Comparison of ENCODE assay signal across 15 mouse cellular contexts in the genomic region with DNA sequence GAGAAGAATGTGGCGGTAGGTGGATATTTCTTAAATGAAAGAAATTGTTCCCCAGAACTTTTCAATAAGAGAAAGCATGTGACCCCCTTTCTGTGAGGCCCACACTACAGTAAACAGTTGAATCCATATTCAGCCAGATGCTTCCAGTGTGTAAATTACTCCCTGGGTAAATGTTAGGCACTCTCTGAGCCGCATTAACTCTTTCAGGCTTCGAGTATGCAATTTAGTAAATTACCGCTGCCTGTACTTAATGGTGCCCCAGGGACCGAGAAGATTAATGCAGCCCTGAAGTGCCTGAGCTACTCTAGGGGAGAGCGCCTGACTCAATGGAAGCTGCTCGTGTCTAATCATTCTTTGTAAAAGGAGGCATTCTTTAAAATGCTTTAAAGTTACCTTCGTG.
DNase-seq lines count a peak whose midpoint lies in the region; ATAC-seq and TF ChIP-seq lines count a peak whose summit lies in the region.
"Had no signal": no experiment of that assay in that cellular context is flagged by ENCODE, and none has a peak within 500 bp of the region (broad histone marks: within the 10 kb centered on the region; RNA-seq: fewer than 3 reads in every experiment).

No protein-coding gene starts in this region.

- H3K4me1 ChIP-seq in embryonic facial prominence, embryonic 13.5 days, result peaks cover 14% of the 10 kb centered on the region
- peaks cover 14% of the 10 kb centered on the region; the same call in 1 of the 2 replicates for H3K4me1 ChIP-seq in hindbrain, embryonic 13.5 days (replicated peaks)
- no peaks in the 10 kb centered on the region for H3K4me1 ChIP-seq in neural tube, embryonic 11.5 days (ENCODE audit: control insufficient read depth, insufficient read depth, low read length)
- H3K4me1 ChIP-seq in intestine, postnatal 0 days (replicated peaks; ENCODE audit: control insufficient read depth, insufficient read depth, low read length), result no peaks in the 10 kb centered on the region
- H3K4me1 ChIP-seq: heart, embryonic 12.5 days; liver, embryonic 15.5 days; stomach, embryonic 15.5 days had no signal

- peak overlapping the region; percentile 19; the same call in 1 of the 2 replicates for H3K27ac ChIP-seq in embryonic facial prominence, embryonic 13.5 days
- H3K27ac ChIP-seq in hindbrain, embryonic 13.5 days, result peak overlapping the region; percentile 26
- H3K27ac ChIP-seq in neural tube, embryonic 11.5 days (ENCODE audit: low read depth, low read length), result no peak overlapping the region
- H3K27ac ChIP-seq in intestine, postnatal 0 days (ENCODE audit: low read depth, low read length), result no peak overlapping the region
- H3K27ac ChIP-seq: liver, embryonic 15.5 days; macrophage; stomach, embryonic 15.5 days had no signal

- H3K9ac ChIP-seq in embryonic facial prominence, embryonic 13.5 days, result no peak overlapping the region
- H3K9ac ChIP-seq in hindbrain, embryonic 13.5 days, result no peak overlapping the region
- H3K9ac ChIP-seq in neural tube, embryonic 11.5 days (ENCODE audit: low read length), result no peak overlapping the region
- H3K9ac ChIP-seq in intestine, postnatal 0 days (ENCODE audit: low read depth, low read length), result no peak overlapping the region
- H3K9ac ChIP-seq: heart, embryonic 12.5 days; liver, embryonic 15.5 days; stomach, embryonic 15.5 days had no signal

- no peak overlapping the region for H3K4me2 ChIP-seq in embryonic facial prominence, embryonic 13.5 days
- H3K4me2 ChIP-seq in hindbrain, embryonic 13.5 days, result no peak overlapping the region
- no peak overlapping the region for H3K4me2 ChIP-seq in neural tube, embryonic 11.5 days (ENCODE audit: low read depth)
- H3K4me2 ChIP-seq in intestine, postnatal 0 days (replicated peaks; ENCODE audit: low read depth), result no peak overlapping the region
- H3K4me2 ChIP-seq: heart, embryonic 12.5 days; liver, embryonic 15.5 days; stomach, embryonic 15.5 days had no signal

- no peak overlapping the region for H3K4me3 ChIP-seq in embryonic facial prominence, embryonic 13.5 days
- H3K4me3 ChIP-seq in hindbrain, embryonic 13.5 days, result no peak overlapping the region
- no peak overlapping the region for H3K4me3 ChIP-seq in neural tube, embryonic 11.5 days (ENCODE audit: low read depth, low read length)
- no peak overlapping the region for H3K4me3 ChIP-seq in intestine, postnatal 0 days (ENCODE audit: low read depth, low read length)
- H3K4me3 ChIP-seq: heart, embryonic 12.5 days; liver, embryonic 15.5 days; stomach, embryonic 15.5 days had no signal

- no peak for TF ChIP-seq CTCF in intestine, postnatal 0 days (IDR thresholded peaks at IDR 0.05; ENCODE audit: low read depth)

- DNase-seq in embryo, embryonic 11 days, result peak; percentile 55
- DNase-seq in neural tube, embryonic 11.5 days (ENCODE audit: low spot score), result peak; percentile 61
- no peak for DNase-seq in right cerebral cortex, postnatal 4 days
- DNase-seq in kidney, adult 9 months, result no peak
- DNase-seq: adrenal gland, adult 8-10 months; right cerebral cortex, postnatal 25 days had no signal

- no peaks in the 10 kb centered on the region for H3K36me3 ChIP-seq in embryonic facial prominence, embryonic 13.5 days
- no peaks in the 10 kb centered on the region for H3K36me3 ChIP-seq in hindbrain, embryonic 13.5 days
- H3K36me3 ChIP-seq in neural tube, embryonic 11.5 days (ENCODE audit: control insufficient read depth, insufficient read depth, low read length), result no peaks in the 10 kb centered on the region
- no peaks in the 10 kb centered on the region for H3K36me3 ChIP-seq in intestine, postnatal 0 days (ENCODE audit: control insufficient read depth, insufficient read depth)
- H3K36me3 ChIP-seq: heart, embryonic 12.5 days; liver, embryonic 15.5 days; stomach, embryonic 15.5 days had no signal

- ATAC-seq in embryonic facial prominence, embryonic 13.5 days (ENCODE audit: insufficient number of reproducible peaks, insufficient read depth, low FRiP score, low TSS enrichment, low read depth), result 0 out of 2 replicates have a peak, but pooled peaks have one; percentile 32
- peak; percentile 80 for ATAC-seq in hindbrain, embryonic 13.5 days (ENCODE audit: low FRiP score)
- ATAC-seq in neural tube, embryonic 11.5 days (ENCODE audit: insufficient read depth, low FRiP score, low TSS enrichment), result peak; percentile 71; the same call in 1 of the 2 replicates
- ATAC-seq in intestine, postnatal 0 days, result no peak
- ATAC-seq: inflammation-experienced regulatory T-cells, adult 6 months had no signal

- WGBS in embryonic facial prominence, embryonic 13.5 days, result 37% methylated on average over 8 of the region's 8 CpGs
- WGBS in hindbrain, embryonic 13.5 days, result 47% methylated on average over 8 of the region's 8 CpGs
- 35% methylated on average over 8 of the region's 8 CpGs for WGBS in neural tube, embryonic 11.5 days
- WGBS in intestine, postnatal 0 days, result 71% methylated on average over 8 of the region's 8 CpGs

- no peaks in the 10 kb centered on the region for H3K27me3 ChIP-seq in embryonic facial prominence, embryonic 13.5 days
- no peaks in the 10 kb centered on the region for H3K27me3 ChIP-seq in hindbrain, embryonic 13.5 days
- H3K27me3 ChIP-seq in neural tube, embryonic 11.5 days (ENCODE audit: control insufficient read depth, insufficient read depth, low read length), result no peaks in the 10 kb centered on the region
- no peaks in the 10 kb centered on the region for H3K27me3 ChIP-seq in intestine, postnatal 0 days (replicated peaks; ENCODE audit: control insufficient read depth, insufficient read depth, low read length)
- H3K27me3 ChIP-seq: CH12.LX; heart, embryonic 12.5 days; liver, embryonic 15.5 days; stomach, embryonic 15.5 days had no signal

- no peaks in the 10 kb centered on the region for H3K9me3 ChIP-seq in embryonic facial prominence, embryonic 13.5 days
- H3K9me3 ChIP-seq in hindbrain, embryonic 13.5 days, result no peaks in the 10 kb centered on the region
- no peaks in the 10 kb centered on the region for H3K9me3 ChIP-seq in neural tube, embryonic 11.5 days (ENCODE audit: control insufficient read depth, low read length)
- no peaks in the 10 kb centered on the region for H3K9me3 ChIP-seq in intestine, postnatal 0 days (ENCODE audit: control insufficient read depth)
- H3K9me3 ChIP-seq: heart, embryonic 12.5 days; liver, embryonic 15.5 days; stomach, embryonic 15.5 days had no signal

Comparison
In these comparisons a context has a peak if more than half of its experiments do, and no peak if none do; other contexts are left out.
1. DNase-seq: peak in embryo, embryonic 11 days (single experiment) and neural tube, embryonic 11.5 days (single experiment); none in right cerebral cortex, postnatal 4 days (single experiment) and kidney, adult 9 months (single experiment).
2. H3K27ac ChIP-seq: peak in embryonic facial prominence, embryonic 13.5 days (single experiment) and hindbrain, embryonic 13.5 days (single experiment); none in neural tube, embryonic 11.5 days (single experiment) and intestine, postnatal 0 days (single experiment).